Mouse (Mus musculus) lung, postnatal 0 days (tissue): Measurements from ENCODE around the gene Rell1. TPM values are rescaled to one million over a fixed set of nuclear protein-coding genes. Genes with fewer than 3 reads are reported as not detected.
A peak's percentile ranks its signal among the peaks of the same experiment; 100 is the strongest.

Experiments used
- ATAC-seq: fragments of 200-750 bp; cut with Nextera tagmentation; 2 replicates; pipeline ENCODE4 v1.8.0; 2017; ENCODE audit warnings: moderate library complexity
- DNase-seq: peaks from one replicate; pipeline ENCODE4 v3.0.0-alpha.2; 2016; ENCODE audit warnings: low spot score
- H3K27ac ChIP-seq: fragments of 300-500 bp; sonication (generic); 2 replicates; pipeline ENCODE4 v1.5.1; 2014; ENCODE audit warnings: antibody characterized with exemption, mild to moderate bottlenecking, low read length, mixed read lengths
- H3K27me3 ChIP-seq: fragments of 300-500 bp; sonication (generic); replicated peaks from 2 replicates; pipeline ENCODE4 v1.6.1; 2014; ENCODE audit warnings: low read length, mixed read lengths; ENCODE audit not compliant: insufficient read depth
- H3K36me3 ChIP-seq: fragments of 300-500 bp; sonication (generic); 2 replicates; pipeline ENCODE4 v1.6.1; 2014; ENCODE audit warnings: low read length, mixed read lengths; ENCODE audit not compliant: insufficient read depth
- H3K4me1 ChIP-seq: fragments of 300-500 bp; sonication (generic); 2 replicates; pipeline ENCODE4 v1.6.1; 2014; ENCODE audit warnings: antibody characterized with exemption, low read depth, low read length, mixed read lengths; ENCODE audit not compliant: insufficient read depth
- H3K4me2 ChIP-seq: fragments of 300-500 bp; sonication (generic); replicated peaks from 2 replicates; pipeline ENCODE4 v1.6.1; 2014; ENCODE audit warnings: low read depth, mild to moderate bottlenecking, low read length, moderate library complexity, mixed read lengths
- H3K4me3 ChIP-seq: fragments of 300-500 bp; sonication (generic); 2 replicates; pipeline ENCODE4 v1.5.1; 2014; ENCODE audit warnings: low read depth, low read length
- H3K9ac ChIP-seq: fragments of 300-500 bp; sonication (generic); replicated peaks from 2 replicates; pipeline ENCODE4 v1.6.1; 2014; ENCODE audit warnings: low read depth, mild to moderate bottlenecking
- H3K9me3 ChIP-seq: fragments of 300-500 bp; sonication (generic); 2 replicates; pipeline ENCODE4 v1.6.1; 2016; ENCODE audit warnings: low read length, mixed read lengths
- CTCF ChIP-seq: IDR thresholded peaks from 2 replicates; pipeline ENCODE4 v1.5.1; 2016; ENCODE audit warnings: antibody characterized with exemption, mild to moderate bottlenecking
- EP300 ChIP-seq: IDR thresholded peaks from 2 replicates; pipeline ENCODE4 v1.6.1; 2016; ENCODE audit warnings: antibody characterized with exemption, mild to moderate bottlenecking, control low read depth
- WGBS: fragments of 180-500 bp; shearing (Covaris S2); extraction: QIAGEN DNeasy Blood & Tissue Kit; methylation state at CpG from one replicate; pipeline ENCODE4 v1.1.7; 2014; 5-methylcytosine and 5-hydroxymethylcytosine counted together
- polyA plus RNA-seq: library from polyadenylated mRNA; unstranded; fragments of >200 nt; fragmentation: Nextera tagmentation; extraction: Ambion mirVana; gene quantifications from 2 replicates; pipeline ENCODE4 v1.2.1, GENCODE M21; 2015

Rell1 gene
- polyA plus RNA-seq, 1 experiment from 2014 or later = 27.0 TPM

DNA sequence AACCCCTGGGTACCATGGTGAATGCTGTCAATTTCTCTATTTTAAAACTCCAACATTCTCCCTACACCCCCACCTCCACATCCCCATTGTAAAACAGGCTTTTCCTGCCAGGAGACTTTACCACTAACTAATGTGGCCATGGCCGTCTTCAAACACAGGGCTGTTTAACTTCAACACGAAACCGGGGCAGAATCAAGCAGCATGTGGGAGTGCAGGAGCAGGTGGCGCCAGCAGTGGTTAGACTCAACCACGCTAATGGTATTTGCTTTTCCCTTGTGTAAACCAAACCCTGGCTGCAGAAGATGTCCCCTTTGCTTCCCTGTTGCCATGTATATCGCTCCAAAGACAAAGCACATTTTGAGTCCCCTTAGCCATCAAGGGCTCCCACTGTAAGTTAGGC, 76.8 kb downstream of the Rell1 start:
- Histone ChIP-seq H3K9ac (no peak overlapping the region), H3K4me3 (no peak overlapping the region), H3K9me3 (no peaks in the 10 kb centered on the region), H3K27ac (no peak overlapping the region), H3K36me3 (no peaks in the 10 kb centered on the region), H3K4me1 (no peaks in the 10 kb centered on the region), H3K4me2 (no peak overlapping the region), H3K27me3 (no peaks in the 10 kb centered on the region)
- ATAC-seq (peak; percentile 26), DNase-seq (peak; percentile 15)
- 64% methylated on average over 6 of the region's 6 CpGs for WGBS
- no peak for TF ChIP-seq CTCF
- TF ChIP-seq EP300 = no peak

DNA sequence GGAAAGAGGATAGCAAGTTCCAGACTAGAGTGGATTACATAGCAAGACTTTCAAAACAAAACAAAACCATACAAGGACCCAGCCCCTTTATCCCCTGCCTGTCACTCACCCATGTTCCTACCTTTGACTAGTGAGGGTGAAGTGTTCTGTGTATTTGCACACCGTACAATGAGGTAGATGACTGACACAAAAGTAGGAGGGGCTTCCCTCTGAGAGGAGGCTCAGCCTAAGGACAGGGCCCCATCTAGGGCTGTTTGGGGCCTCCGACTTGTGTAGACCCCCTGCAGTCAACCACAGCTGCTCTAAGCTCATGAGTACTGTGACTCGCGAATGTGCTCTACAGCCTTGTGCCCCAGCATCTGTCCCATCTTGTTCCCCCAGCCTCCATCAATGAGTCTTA, 77.5 kb downstream of the Rell1 start:
- peak; percentile 16 for DNase-seq
- H3K9me3 ChIP-seq = no peaks in the 10 kb centered on the region
- 50% methylated on average over 4 of the region's 4 CpGs for WGBS
- no peaks in the 10 kb centered on the region for H3K36me3 ChIP-seq
- no peaks in the 10 kb centered on the region for H3K27me3 ChIP-seq
- no peak overlapping the region for H3K4me2 ChIP-seq
- H3K27ac ChIP-seq = no peak overlapping the region
- peak; percentile 57 for ATAC-seq
- H3K4me3 ChIP-seq = no peak overlapping the region
- TF ChIP-seq EP300 (no peak), CTCF (no peak)
- no peak overlapping the region for H3K9ac ChIP-seq
- H3K4me1 ChIP-seq = no peaks in the 10 kb centered on the region

DNA sequence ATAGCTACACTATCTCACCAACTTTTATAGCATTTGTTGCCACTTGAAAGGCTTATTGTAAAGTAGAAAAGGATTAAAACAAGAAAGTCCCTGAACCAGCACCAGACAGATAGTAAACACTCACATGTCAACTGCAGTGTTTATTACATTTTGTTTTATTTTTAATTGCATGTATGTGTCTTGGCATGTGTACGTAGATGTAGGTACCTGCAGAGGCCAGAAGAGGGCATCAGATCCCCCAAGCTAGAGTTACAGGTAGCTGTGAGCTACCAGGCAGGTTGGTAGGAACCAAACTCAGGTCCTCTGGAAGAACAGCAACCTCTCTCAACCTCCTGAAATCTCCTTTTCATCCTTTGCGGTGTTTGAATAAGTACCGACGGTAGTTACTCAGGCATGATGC, 81.6 kb downstream of the Rell1 start:
- no peaks in the 10 kb centered on the region for H3K27me3 ChIP-seq
- no peak overlapping the region for H3K27ac ChIP-seq
- H3K36me3 ChIP-seq = no peaks in the 10 kb centered on the region
- ATAC-seq = no peak
- no peak overlapping the region for H3K4me3 ChIP-seq
- H3K4me2 ChIP-seq = no peak overlapping the region
- no peak for TF ChIP-seq EP300
- TF ChIP-seq CTCF = no peak
- H3K4me1 ChIP-seq = no peaks in the 10 kb centered on the region
- no peak overlapping the region for H3K9ac ChIP-seq
- H3K9me3 ChIP-seq = no peaks in the 10 kb centered on the region
- 95% methylated on average over 4 of the region's 4 CpGs for WGBS
- peak; percentile 17 for DNase-seq

DNA sequence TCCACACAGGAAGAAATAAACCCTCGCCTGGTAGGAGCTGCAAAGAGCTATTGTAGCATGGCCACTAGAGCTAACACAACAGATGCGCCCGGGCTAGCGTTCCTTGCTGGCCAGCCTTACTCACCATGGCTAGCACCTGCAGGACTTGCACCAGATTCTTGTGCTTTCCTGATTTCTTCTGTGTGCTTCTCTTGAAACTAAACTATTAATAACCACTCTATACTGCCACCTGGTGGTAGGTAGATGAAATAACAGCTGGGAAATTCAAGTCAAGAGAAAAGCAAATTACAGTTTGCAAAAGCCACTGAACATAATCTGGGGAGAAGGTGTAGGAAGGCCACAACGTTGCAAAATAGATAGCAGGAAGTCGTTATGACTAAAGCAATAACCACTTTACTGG, 82.0 kb downstream of the Rell1 start:
- Histone ChIP-seq H3K36me3 (no peaks in the 10 kb centered on the region), H3K27ac (no peak overlapping the region), H3K27me3 (no peaks in the 10 kb centered on the region), H3K4me2 (no peak overlapping the region), H3K4me3 (no peak overlapping the region), H3K9ac (no peak overlapping the region), H3K4me1 (no peaks in the 10 kb centered on the region), H3K9me3 (no peaks in the 10 kb centered on the region)
- no peak for ATAC-seq
- peak; percentile 81 for DNase-seq
- WGBS = 29% methylated on average over 6 of the region's 6 CpGs
- TF ChIP-seq EP300 = no peak
- peak; percentile 79 for TF ChIP-seq CTCF

DNA sequence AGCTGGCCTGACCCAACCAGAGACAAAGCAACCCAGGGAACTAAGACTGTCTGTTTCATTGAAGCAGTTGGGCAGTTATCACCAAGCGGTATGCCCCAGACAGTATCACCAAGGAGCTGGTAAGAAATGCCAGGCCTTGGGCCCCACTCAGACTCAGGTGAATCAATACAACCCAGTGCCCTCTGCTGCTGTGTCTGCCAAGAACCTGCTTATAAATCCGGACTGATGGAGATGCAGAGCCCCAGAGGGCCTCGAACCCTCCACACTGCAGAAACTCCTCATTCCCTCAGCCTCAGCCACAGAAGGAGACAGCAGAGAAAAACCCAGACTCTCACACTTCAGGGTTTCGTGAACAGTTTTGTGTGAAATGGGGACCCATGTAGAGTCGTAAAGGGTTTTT, 82.4 kb downstream of the Rell1 start:
- Histone ChIP-seq H3K4me3 (no peak overlapping the region), H3K9ac (no peak overlapping the region), H3K27me3 (no peaks in the 10 kb centered on the region), H3K27ac (no peak overlapping the region), H3K36me3 (no peaks in the 10 kb centered on the region), H3K4me2 (no peak overlapping the region), H3K4me1 (no peaks in the 10 kb centered on the region), H3K9me3 (no peaks in the 10 kb centered on the region)
- no peak for ATAC-seq
- DNase-seq = no peak
- 86% methylated on average over 5 of the region's 5 CpGs for WGBS
- TF ChIP-seq EP300 (no peak), CTCF (no peak)

DNA sequence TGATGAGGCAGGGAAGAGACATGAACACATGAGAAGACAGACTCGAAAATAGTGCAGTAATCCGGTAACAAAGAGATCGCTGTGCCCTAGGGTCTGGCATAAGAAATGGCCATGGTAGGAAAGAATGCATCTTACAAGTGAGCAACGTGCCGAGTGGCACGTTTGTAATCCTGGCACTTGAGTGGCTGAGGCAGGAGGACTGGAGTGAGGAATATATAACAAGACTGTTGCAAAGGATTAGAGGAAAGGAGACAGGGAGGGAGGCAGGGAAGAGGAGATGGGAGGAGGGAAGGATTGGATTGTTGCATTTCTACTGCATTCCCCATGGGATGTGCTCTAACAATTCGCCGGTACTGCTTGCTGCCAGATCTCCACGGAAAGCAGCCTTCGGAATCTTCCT, 89.7 kb downstream of the Rell1 start:
- TF ChIP-seq CTCF (no peak), EP300 (no peak)
- no peak for ATAC-seq
- Histone ChIP-seq H3K36me3 (no peaks in the 10 kb centered on the region), H3K4me2 (no peak overlapping the region), H3K27ac (no peak overlapping the region), H3K9ac (no peak overlapping the region), H3K4me3 (no peak overlapping the region), H3K9me3 (no peaks in the 10 kb centered on the region), H3K4me1 (no peaks in the 10 kb centered on the region), H3K27me3 (no peaks in the 10 kb centered on the region)
- 74% methylated on average over 10 of the region's 10 CpGs for WGBS
- DNase-seq = no peak

DNA sequence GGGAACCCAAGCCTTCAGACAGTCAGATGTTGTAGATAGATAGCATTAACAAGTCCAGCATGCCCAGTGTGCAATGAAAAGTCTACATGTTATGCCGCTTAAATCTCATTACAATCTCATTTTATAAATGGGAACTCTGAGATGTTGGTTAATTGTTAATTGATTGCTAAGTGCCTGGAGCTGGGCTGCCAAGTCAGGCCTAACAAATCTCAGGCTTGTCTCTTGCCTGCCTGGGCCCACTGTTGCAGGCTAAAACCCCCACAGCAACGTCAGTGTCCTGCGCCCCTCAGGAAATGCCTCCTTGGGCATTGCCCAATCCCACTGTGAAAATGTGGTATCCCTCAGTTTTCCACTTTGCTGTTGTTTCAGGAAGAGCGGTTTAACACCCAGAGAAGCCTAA, 92.6 kb downstream of the Rell1 start:
- Histone ChIP-seq H3K4me2 (no peak overlapping the region), H3K4me1 (no peaks in the 10 kb centered on the region), H3K4me3 (no peak overlapping the region), H3K36me3 (no peaks in the 10 kb centered on the region), H3K9me3 (no peaks in the 10 kb centered on the region), H3K27ac (no peak overlapping the region), H3K9ac (no peak overlapping the region), H3K27me3 (no peaks in the 10 kb centered on the region)
- ATAC-seq (no peak), DNase-seq (no peak)
- TF ChIP-seq EP300 (no peak), CTCF (no peak)
- 88% methylated on average over 4 of the region's 4 CpGs for WGBS
